Mouse (Mus musculus) right cerebral cortex, adult 18-20 months (tissue): ENCODE results near the gene Clybl.

ENCODE experiments used
- DNase-seq: peaks from one replicate; pipeline ENCODE4 v3.0.0; 2022; ENCODE audit warnings: mixed read lengths

Clybl gene

GRCm38 (mm10) chr14:122367252-122367868 is 185.9 kb downstream of the Clybl start:
- no peak for DNase-seq

- DNase-seq, result no peak
Observed at GRCm38 (mm10) chr14:122367882-122368418, 186.4 kb downstream of the Clybl start.

- no peak for DNase-seq
Observed at GRCm38 (mm10) chr14:122368501-122368900, 187.0 kb downstream of the Clybl start.

DNA sequence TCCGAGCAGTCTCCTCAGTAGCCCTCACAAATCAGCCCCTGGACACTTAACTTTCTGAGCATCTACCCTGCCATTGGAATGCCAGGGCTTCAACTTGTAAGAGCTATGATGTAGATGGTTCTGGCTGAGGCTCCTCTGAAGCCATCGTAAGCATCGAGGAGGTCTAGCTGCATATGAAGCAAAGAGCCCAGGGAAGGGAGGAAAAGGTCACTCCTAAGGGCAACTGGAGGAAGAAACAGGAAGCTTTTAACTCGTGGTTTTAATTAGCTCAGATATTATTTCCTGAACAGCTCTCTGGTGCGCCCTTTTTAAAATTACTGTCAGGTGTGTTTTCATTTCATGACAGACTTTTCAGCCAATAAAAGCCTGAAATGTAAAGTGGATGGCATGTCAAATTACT is 190.5 kb downstream of the Clybl start:
- no peak for DNase-seq

- DNase-seq, result no peak
Observed at GRCm38 (mm10) chr14:122373458-122373857, 192.0 kb downstream of the Clybl start.

DNA sequence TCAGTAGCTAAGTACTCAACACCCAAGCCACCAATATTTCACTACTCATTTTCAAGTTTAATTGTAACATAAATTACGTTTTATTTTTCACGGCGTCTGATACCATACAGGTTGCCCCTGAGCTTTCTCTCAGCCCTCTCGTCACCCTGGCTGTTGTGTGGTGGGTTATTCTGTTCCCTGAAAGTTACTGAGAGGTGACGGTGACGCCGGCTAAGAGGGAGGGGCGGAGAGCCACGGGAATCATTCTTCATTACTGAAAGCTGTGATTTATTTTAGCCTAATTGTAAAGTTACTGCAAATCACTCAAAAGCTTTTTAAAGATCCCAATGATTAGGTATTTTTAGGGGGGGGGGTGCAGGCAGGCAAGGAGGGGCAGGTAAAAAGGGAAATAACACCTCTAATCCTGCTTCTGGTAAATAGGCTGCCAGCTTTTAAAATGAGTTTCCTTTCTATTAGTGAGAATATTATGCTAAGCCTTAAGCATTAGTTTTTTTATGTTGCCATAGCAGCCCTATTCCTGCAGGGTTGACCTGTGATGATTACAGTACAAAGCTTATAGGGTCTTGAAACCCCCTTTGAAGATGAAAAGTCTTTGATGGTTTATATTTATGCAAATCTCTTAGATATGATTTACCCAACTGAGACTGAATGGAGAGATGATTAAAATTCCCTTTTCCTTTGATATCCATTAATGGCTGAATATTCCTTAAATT is 192.9 kb downstream of the Clybl start:
- no peak for DNase-seq

- no peak for DNase-seq
Observed at GRCm38 (mm10) chr14:122375070-122375811, 193.7 kb downstream of the Clybl start.

DNA sequence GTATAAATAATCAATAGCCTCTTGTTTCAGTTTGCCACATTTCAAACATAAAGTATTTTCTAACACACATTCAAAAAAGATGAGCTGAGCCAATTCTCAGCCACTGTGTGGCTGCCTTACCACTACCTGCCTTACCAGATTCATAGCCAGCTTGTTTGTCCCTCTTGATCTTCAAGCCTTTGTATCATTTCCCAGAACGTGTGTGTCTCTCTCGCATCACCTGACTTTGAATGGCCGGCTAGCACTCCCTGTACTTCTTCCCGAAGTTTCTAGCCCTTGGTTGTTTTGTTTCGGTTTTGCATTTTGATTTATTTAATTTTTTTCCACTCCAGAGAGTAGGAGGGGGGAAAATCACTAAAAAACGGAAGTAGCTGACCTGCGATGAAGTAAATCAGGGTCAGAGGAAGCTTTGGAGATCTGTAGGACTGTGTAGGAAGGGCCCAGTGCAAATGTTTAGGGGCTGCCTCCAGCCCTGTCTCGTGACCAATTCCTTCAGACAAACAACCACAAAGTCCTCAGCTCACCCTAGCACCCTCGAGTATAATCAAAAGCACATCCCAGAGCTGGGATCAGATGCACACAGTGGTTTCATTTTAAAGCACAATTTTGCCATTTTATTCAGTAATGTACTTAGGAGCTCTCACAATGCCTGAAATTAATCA is 195.1 kb downstream of the Clybl start:
- no peak for DNase-seq

DNA sequence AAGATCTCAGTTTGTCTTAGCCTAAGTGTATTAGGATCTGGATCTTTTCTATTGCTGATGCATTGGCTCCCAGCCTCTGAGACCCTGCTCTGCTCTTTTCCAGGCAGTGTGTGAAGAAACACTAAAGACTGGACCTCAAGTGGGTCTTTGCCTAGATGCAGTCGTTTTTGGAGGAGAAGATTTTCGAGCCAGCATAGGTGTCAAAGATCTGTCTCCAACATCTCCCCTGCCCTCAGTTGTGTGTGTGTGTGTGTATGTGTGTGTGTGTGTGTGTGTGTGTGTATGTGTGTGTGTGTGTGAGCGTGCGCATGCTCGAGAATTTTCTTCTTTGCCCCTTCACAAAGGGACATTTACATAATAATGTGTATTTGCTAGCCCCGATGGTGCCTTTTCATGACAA is 196.2 kb downstream of the Clybl start:
- no peak for DNase-seq

DNA sequence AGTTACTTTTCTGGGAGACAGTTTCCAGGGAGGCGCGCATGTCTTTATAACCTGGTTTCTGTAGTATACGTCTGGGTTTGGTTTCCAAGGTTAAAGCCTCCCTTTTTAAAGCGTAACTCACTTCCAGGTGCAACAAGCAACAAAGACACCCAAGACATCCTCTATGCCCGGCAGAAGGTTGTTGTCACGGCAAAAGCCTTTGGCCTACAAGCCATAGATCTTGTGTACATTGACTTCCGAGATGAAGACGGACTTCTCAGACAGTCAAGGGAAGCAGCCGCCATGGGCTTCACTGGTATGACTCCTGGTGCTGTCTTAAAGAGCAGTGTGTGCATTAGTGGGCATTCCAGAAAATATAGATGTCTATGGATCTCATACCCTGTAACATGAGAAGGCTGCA is 197.6 kb downstream of the Clybl start:
- no peak for DNase-seq

GRCm38 (mm10) chr14:122379996-122380395 is 198.5 kb downstream of the Clybl start:
- DNase-seq, result no peak

- no peak for DNase-seq
Observed at GRCm38 (mm10) chr14:122380896-122381845, 199.7 kb downstream of the Clybl start.

- DNase-seq, result no peak
Observed at GRCm38 (mm10) chr14:122382281-122382680, 200.8 kb downstream of the Clybl start.

GRCm38 (mm10) chr14:122383931-122384330 is 202.4 kb downstream of the Clybl start:
- DNase-seq, result no peak

DNA sequence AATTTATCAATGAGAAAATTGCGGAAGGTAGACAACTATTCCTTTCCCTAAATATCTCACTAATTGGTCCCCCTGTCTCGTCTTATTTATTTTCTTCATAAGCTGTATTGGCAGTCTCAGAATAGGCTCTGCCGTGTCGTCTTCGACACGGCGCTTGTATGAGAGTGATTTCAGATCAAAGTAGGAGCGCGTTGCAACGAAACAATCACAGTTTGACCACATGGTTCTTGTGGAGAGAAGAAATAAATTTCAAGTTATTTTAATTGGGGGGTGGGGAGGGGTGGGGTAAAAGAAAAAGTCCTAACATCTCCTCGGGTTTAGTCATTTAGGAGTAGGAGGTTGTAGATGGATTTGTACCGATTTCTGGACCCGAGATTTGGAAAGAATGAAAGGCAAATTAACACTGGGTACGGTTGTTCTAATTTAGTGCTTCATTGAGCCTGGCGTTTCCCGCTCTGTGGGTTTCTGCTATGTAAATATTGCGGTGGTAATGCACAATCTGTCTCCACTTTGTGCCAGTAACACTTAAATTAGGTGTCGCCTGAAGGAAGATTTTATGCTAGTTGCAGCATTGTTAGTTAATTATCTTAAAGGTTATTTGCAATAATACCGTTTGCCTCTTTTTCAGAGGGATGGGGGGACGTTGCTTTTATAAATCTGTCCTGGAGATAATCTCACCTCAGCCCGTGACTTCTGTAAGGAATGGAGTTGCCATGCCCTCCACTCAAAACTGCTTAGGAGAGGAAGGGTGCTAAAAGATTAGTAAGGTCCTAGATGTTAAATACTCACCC is 203.1 kb downstream of the Clybl start:
- no peak for DNase-seq

GRCm38 (mm10) chr14:122385238-122385534 is 203.7 kb downstream of the Clybl start:
- DNase-seq, result no peak

DNA sequence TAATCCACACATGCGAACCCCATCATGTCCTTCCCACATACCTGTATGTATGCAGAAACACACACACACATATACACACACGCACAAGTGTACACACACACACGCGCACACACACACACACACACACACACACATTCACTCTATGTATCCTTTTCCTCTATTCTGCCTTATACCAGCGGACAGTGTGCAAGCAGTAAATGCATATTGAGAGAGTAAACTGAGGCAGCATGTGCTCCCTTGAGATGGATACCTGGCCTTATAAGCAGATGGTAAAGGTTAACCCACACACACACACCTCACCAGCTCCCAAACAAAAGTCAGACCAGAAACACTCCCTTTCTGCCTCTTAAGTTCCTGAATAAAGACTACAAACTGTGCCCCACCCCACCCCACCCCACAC is 204.3 kb downstream of the Clybl start:
- no peak for DNase-seq

GRCm38 (mm10) chr14:122386281-122387130 is 205.0 kb downstream of the Clybl start:
- no peak for DNase-seq

DNA sequence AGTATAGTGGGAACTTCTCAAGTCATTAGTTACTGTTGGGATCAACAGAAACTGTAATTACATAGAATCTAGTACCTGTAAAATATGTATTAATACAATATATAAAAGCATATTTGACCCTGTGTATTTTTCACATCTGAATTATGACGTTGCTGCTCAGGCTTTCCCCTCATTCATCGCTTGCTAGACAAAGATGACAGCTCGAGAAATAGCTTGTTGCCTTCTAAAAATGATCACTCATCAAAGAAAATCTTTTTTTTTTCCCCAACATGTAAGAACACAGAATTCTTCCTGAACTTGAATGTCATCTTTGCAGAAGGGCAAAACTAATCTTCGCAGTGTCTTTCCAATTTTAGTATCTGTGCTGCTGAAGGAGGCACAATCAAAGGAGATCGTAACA is 206.3 kb downstream of the Clybl start:
- DNase-seq, result no peak

DNA sequence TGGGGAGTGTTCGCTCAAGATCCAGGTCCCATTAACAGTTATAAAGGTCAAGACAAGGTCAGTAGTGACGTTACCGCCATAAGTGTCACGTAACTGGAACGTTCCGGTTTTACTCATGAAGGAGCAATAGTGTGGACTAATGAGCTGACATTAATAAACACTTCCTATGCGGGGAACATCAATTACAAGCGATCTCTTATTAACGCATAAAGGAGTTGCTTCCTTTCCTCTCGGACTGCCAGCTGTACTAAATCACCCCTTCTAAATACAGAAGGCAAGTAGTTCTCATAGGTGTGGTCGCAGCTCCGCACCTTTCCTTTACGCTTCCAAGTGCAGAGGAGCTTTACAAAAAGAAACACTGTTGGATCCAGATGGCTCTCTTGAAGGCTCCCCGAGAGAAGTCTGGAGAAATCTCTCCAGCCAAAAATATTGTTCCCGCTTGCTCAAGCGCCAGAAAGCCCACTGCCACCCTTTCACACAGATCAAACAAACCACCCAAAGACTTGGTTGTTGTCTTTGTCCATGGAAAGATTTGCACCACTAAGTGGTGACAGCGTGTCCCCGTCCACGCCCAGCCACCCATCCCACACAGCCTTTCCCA is 207.0 kb downstream of the Clybl start:
- no peak for DNase-seq
